Mouse (Mus musculus) gastrocnemius, adult 18-20 months (tissue): ENCODE data around the gene Arhgef2. TPM values are rescaled to one million over a fixed set of nuclear protein-coding genes. Genes with fewer than 3 reads are reported as not detected.
A peak's percentile ranks its signal among the peaks of the same experiment; 100 is the strongest.

Source experiments
- DNase-seq: peaks from one replicate; pipeline ENCODE4 v3.0.0; 2021; ENCODE audit warnings: low spot score
- total RNA-seq, 2 experiments: library from RNA; stranded (reverse); gene quantifications; 2 replicates each; pipeline ENCODE4 v1.2.3; 2021

Arhgef2 gene
- total RNA-seq, 2 experiments from 2014 or later, result 11.5 to 20.0 TPM

DNA sequence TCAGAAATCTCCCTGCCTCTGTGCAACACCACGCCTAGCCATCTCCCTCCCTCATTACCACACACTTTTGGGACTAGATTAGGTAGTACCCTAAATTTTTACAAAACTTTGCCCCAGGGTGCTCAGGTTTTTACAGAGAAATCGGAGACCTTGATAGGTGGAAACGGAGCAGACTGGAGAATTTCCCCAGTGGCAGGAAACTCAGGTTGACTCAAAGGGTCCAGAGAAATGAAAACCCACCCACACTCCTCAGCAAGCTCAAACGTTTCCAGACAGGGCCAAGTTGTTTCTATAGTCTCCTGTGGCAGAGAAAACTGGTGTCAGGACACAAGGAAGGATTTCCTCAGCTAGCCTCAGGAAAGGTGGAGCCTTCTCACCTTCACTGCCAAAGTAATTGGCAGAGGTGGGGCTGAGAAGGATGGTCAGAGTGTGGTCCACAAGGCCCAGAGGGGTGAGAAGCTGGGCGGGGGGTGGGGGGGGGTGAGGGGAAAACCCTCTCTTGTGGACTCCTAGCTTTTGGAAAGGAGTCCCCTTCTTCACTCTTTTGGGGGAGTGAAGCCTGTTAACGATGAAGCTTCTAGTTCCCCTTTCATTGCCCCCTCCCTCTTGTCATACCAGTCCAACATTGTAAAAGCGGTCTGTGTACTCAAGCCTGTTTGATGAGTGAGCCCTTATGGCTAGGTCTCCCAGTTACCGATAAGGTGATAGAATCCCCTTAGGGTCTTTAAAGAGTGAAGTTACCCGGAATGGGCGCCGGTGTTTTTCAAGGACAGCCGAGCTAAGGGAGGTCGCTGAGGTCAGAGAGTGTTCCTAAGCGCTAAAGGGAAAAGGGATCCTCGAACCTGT is 14.6 kb downstream of the Arhgef2 start:
- no peak for DNase-seq

DNA sequence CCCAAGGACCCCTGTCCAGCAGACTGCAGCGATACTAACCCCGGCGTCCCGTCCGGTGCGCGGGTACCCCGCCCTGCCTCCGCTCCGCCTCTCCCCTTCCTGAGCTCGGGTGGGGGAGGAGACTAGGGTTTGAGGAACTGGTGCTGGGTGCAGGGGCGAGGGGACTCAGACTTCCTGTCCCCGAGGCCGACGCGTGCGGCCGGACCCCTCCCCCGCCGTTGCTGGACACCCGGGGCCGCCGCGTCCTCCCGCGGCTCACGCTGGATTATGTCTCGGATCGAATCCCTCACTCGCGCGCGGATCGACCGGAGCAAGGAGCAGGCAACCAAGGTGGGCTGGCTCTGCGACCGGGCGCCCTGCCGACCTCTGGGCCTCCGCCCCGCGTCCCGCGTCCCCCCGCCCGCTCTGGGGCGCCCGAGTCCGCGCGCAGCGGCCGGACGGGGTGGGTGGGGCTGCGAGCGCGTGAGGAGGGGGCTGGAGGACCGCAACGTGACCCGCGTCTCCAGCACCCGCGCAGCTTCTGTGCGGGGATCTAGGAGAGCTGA is 15.3 kb downstream of the Arhgef2 start:
- DNase-seq, result peak; percentile 73

DNA sequence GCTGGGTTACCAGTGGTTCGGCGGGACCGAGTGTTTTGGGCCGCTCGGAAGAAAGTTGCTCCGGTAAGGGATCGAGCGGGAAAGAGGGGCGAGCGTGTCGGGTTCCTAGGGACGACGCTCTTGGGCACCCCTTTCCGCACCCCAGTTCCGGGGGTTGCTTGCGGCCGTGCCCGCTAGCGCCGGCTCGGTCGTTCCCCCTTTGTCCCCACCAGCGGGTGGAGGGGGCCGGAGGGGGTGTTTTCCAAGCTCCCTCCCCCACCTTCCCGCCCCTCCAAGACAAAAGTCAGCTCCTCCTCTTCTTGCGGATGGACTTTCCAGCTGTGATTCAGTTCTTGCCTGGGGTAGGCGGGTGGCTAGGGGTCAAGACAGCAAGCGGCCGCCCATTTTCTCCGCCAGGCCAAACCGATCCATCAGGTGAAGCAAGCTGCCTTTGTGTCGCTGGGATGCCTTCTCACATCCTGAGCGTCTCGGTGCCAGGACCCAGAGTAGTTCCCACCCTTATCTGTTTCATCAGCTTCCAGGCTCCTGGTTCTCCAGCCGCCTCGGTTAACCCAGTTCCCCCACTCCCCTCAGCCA is 15.9 kb downstream of the Arhgef2 start:
- DNase-seq, result peak; percentile 53

DNA sequence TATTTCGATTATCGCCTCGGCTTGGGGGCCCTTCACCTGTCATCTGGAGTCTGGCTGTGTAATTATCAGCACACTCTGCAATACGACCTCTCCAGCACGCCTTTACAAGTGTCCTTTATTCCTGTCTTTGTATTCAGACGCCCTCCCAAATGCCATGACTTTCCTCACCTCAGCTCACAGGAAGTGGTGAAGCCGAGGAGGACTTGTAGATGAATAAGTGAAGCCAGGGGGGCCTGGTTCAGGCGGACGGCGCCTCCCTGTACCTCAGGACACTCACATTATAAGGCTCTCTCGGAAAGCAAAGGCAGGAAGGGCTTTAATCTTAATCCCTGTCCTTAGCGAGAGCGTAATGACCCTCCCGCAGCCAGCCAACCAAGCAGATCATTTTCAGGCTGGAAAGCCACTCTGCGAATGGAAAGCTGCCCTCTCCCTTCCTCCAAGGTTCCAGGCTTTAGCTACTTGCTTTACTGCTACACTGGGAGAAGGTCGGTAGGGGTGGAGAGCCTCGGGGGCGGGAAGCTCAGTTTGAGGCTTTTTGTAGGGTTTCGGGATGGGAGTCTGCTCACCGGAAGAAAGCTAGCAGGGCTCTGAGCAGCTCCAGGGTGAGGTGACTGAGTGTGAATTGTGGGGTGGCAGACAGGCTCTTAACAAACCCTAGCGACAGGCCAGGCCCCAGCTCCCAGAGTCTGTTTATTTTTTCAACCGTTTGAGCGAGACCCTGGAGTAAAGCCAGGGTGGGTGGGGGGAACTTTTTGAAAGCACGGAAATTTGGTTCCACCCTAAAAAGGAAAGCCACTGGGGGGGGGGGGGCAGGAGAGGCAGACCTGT is 16.6 kb downstream of the Arhgef2 start:
- DNase-seq, result peak; percentile 38

DNA sequence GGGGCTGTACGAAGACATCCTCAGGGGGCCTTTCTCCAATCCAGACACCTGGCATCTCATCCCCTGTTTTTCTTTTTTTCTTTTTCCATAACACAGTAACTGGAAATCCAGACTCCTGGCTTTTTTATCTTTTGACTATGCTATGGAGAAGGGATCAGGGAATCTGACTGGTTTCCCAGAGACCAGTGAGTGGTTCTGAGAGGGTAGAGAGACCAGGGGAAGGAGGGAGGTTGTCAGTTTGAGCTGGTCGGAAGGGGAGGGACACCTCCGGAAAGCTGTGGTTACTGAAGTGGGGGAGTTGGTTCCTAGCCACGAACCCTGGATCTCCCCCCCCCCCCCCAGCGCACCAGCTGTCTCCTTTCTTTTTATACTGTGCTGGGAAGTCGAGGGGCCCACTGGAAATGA is 17.2 kb downstream of the Arhgef2 start:
- DNase-seq, result no peak

DNA sequence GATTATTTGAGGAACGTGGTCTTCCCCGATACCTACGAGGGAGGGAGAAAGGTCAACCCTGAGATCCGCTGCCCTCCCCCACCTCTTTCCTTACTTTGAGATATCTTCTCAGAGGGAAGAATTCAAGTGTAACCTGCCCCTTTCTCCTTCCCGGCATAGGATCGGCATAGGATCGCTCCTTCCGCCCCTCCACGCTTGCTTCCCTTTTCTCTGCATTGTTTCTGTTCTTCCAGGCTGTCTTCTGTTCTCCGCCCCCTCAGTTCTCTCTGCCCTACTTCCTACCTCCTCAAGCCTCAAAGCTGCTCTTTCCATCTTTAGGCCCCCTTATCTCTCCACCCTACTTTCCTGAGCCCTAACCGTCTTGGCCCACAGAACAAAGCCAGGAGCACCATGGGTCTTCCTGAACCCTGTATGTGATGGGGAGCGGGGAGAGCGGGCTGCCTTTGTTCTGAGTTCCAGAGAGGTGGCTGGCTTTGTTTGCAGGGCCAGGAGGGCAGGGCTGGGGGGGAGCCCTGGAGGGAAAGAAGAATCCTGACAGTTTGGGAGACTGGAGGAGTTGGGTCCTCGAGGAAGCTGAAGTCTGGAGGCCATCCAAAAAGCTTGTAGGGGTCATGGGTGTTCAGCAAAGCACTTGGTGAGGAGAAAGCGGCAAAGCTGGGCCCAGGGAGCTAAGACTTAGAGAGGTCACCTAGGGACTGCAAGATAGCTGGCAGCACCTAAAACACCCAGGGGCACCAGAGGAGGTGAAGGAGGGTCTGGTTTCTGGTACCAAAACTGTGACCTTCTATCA is 17.8 kb downstream of the Arhgef2 start:
- DNase-seq, result no peak

DNA sequence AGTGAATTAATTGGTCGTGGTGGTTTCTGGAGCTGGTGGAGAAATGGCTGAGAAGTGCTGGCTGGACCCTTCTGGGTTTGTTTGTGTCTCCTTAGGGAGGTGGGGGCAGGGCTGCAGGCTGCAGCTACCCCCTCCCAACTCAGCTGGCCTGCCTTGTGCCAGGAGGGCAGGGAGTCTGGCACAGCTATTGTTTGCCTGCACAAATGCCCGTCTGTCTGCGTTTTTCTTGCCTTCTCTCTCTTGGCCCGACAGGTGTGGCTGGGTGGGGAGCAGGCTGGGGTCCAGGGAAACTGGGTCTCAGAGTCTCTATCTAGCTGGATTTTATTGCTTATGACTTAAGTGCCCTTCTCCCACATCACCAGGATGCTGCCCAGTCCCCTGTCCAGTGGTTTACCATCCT is 18.6 kb downstream of the Arhgef2 start:
- no peak for DNase-seq

DNA sequence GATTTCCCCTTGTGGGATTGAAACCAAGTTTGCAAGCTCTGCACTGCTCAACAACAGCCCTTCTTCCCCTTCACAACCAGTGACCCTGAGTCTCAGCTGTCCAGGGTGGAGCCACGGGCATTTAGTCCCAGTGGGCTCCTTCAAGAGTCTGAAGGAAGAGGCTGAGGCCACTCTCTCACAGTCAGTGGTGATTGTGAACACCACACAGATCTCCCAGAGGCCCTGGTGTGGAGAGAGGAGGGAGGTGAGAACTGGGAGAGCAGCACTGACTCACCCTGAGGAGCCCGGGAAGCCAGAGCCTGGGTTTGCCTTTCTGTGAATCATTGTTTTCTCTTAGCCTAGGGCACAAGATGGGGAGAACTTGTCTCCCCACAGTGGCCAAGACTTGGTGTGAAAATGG is 19.2 kb downstream of the Arhgef2 start:
- DNase-seq, result peak; percentile 52

DNA sequence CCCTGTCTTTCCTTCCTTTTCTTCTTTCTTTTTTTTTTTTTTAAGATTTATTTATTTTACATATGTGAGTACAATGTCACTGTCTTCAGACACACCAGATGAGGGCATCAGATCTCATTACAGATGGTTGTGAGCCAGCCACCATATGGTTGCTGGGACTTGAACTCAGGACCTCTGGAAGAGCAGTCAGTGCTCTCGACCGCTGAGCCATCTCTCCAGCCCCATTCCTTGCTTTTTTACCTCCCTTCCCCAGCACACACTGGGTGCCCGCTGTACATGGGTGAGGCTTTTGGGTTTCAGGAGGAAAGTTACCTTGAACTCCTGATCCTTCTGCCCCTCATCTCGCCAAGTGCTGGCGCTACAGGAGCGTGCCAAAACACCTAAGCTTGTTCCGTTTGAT is 19.8 kb downstream of the Arhgef2 start:
- no peak for DNase-seq

DNA sequence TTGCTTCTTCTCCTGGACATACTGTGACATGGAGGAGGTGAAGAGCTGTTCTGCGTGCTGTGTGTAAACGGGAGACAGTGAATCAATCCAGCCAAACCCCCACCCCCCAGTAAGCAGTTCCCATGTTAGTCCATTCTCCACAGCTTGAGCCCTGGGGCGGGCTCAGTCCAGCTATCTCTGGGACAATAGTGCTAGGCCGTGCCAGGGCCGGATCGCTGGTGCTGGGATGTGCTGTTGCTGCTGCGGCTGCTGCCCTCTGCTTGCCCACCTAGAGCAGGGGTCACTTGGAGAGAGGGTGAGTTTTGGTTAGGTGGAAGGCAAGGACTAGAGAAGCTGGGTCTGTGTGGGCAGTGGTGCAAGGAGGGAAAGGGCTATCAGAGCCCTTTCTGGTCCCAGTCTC is 20.6 kb downstream of the Arhgef2 start:
- DNase-seq, result no peak

DNA sequence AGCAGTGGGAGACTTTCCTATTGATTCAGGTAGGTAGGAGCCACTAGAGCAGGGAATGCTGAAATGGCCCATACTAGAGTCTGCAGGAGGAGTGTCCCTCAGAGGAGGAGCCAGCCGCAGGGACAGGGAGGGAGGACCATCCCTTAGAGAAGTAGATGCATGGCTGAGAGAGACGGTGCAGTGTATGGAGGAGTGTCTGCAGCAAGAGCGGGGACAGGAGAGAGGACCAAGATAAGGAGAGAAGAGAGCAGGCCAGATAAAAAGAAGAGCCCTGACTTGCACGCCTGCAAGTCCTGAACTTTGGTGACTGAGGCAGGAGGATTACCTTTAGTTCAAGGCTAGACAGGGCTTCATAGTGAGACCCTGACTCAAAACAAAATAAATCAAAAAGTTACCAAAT is 21.3 kb downstream of the Arhgef2 start:
- no peak for DNase-seq

DNA sequence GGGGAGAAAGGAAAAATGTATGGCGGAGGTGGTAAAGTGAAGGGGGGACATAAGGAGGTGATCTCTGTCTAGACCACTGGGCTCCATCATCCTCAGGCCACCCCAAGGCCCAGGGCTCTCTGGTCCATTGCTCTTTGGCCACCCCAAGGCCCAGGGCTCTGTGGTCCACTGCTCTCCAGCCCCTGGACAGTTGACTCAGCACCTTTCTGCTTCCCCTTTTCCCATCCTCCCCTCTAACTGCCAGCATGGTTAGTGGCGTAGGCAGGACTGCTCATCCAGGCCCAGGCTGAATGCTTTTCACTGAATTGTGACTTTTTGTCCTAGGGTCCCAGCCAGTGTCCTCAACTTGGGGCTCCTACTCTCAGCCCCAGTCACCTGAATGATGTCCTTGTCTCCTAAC is 21.8 kb downstream of the Arhgef2 start:
- no peak for DNase-seq

DNA sequence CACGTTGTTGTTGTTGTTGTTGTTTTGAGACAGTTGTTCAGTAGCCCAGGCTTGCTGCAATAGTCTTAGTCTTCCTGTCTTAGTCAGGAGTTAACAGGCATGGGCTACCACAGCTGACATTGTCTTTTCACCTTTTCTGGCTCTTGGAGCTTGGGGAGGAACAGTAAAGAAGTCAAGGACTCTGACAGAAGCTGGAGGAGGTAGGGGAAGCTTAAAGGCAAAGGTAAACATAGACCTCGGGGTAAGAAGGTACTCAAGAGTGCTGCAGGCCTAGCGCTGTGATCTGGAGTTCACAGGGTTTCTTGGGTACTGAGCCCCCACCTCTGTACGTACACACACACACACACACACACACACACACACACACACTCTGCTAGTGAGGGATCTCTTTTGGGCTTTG is 23.0 kb downstream of the Arhgef2 start:
- no peak for DNase-seq

DNA sequence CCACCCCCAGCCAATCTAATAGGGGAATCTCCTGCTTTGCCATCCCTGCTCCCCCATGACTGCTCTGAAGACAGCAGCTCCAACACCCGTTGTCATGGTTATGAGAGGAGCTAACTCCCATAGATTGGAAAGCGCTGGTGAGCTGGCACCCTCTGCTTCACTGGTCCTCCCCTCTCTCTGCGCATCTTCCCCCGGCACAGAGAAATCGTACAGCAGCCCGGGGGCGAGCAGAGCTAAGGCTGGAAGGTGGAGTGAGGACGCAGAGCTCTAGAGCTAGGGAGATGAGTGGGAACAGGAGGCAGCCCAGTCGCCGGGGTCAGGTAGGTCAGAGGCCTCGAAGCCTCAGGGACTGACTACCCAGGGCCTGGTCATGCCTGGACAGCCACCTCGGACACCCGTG is 23.5 kb downstream of the Arhgef2 start:
- no peak for DNase-seq

DNA sequence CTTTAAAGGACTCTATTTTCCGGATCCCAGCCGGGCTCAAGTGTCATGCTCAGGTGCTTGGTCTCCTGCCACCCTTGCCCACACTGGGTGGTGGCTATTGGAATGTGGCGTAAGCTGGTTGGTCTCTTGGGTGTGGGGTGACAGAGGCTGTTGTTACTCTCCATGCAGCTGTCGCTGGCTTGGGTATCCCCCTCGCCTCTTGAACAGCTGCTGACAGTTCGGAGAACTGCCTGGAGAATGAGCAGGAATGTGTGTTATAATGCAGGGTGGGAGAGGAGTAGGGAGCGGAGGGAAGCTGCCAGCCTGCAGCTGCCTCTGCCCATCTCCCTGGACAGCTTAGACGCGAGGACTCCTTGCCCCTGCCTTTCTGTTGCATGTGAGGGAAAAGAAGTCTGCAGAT is 24.3 kb downstream of the Arhgef2 start:
- no peak for DNase-seq

DNA sequence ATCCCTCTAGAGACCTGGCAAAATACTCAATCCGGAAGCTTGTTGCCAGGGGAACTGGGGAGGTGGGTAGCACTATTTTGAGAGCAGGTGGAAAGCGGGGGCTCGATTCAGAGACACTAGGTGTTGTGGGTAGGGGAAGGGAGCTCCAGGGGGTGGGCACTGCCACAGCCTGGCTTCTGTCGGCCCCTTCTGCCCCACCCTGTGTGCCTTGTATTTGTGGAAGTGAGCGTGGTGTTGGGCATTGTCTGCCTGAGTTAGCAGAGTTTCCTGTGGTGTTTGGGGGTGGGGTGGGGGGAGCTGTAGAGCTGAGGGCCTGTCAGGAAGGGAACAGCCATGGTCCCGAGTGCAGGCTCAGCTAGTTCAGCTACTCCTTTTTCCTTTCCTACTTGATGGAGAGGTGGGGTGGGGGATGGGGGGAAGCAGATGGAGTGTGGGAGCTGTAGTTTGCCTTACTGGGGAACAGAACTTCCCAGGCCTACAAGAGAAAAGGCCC is 25.1 kb downstream of the Arhgef2 start:
- DNase-seq, result no peak

DNA sequence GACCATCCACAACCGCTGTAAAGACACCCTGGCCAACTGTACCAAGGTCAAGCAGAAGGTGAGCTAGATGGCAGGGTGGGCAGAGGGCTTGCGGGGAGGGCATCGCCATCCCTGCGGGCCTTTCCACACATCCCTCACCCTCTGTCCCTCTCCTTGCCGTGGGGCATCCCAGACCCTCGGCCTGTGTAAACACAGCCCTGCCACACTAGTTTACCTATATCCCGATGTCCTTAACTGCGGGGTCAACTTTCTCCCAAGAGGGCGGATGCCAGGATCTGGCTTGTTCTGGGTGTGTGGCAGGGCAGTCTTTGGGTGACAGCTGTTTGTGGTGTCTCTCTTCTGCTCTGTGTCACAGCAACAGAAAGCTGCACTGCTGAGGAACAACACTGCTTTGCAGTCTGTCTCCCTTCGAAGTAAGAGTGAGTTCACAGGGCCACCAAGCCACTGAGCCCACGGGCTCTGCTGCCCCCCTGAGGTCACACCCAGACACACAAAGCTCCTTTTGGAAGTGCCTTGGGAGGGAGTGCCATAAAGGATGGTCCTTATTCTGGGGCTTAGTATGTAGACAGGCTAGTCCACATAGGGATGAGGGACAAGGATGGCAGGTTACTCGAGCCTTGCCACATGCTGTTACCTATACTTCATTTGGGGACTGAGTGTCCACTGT is 26.3 kb downstream of the Arhgef2 start:
- peak; percentile 44 for DNase-seq

DNA sequence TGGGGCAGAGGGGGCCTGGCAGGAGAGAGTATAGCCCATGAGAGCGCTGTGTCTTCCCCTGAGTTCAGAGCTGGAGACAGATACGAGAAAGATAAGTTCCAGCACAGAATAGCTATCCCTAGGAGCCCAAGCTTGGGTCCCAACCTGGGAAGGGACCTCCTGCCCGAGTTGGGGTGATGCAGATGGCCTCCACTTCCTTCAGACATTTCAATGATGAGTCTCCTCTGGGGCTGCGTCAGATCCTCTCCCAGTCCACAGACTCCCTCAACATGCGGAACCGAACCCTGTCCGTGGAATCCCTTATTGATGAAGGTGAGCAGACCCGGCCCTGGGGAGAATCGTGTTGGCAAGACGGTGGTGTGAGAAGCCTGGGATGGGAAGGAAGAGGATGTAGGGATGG is 27.3 kb downstream of the Arhgef2 start:
- DNase-seq, result no peak

DNA sequence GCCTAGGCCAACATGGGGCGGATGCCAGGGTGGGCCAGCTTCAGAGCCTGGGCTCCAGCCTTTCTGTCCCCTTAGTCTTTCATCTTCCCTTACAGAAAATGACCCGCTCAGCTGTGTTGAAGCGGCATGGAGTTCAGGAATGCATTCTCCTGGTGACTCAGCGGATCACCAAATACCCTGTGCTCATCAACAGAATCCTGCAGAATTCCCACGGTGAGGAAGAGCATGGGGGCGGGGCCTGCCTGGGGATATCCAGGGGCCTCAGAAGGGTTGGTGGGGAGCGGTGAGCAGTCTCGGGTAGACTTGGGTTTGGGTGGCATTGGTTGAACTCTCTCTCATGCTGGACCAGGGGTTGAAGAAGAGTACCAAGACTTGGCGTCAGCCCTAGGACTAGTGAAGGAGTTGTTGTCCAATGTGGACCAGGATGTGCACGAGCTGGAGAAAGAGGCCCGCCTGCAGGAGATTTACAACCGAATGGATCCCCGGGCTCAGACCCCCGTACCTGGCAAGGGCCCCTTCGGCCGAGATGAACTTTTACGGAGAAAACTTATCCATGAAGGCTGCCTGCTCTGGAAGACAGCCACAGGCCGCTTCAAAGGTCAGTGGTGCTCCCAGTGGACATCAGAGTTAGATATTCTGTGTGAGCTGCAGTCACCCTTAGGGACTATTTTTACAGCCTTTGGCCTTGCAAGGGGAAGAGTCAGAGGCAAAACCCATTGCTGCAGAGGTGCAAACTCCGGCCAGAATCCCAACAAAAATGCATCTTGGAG is 29.9 kb downstream of the Arhgef2 start:
- no peak for DNase-seq

DNA sequence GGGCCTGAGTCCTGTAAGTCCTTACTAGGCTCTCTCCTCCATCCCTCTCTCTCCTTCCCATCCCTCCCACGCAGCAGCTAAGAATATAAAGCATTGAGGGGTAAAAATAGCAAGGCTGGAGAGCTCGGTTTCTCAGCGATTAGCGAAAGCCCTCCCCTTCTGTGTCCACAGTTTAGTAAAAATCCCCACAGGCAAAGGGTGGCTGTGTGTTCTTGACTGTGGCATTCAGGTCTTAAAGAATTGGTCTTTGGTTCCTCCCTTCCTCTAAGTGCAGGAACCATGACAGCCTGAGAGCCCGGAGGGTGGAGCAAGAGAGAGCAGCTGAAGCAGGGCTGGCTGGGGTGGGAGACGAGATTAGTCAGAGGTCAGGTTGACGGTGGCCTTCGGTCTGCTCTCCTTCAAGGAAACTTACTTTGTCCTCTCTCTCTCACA is 30.8 kb downstream of the Arhgef2 start:
- no peak for DNase-seq
